Mouse (Mus musculus) spleen, embryonic (tissue): ENCODE results near the gene Tceanc2.
"Not testable (repeated sequence)": the region's sequence is repeated elsewhere in the genome, so short reads cannot be mapped to it uniquely, and the experiment has no call there.

Experiments
- CTCF ChIA-PET: fragments of 350-600 bp; sonication (Branson Sonifier 250); formaldehyde crosslinking; loops from one replicate; lab custom pipeline; 2022; lab: Charles Lee

The Tceanc2 gene

DNA sequence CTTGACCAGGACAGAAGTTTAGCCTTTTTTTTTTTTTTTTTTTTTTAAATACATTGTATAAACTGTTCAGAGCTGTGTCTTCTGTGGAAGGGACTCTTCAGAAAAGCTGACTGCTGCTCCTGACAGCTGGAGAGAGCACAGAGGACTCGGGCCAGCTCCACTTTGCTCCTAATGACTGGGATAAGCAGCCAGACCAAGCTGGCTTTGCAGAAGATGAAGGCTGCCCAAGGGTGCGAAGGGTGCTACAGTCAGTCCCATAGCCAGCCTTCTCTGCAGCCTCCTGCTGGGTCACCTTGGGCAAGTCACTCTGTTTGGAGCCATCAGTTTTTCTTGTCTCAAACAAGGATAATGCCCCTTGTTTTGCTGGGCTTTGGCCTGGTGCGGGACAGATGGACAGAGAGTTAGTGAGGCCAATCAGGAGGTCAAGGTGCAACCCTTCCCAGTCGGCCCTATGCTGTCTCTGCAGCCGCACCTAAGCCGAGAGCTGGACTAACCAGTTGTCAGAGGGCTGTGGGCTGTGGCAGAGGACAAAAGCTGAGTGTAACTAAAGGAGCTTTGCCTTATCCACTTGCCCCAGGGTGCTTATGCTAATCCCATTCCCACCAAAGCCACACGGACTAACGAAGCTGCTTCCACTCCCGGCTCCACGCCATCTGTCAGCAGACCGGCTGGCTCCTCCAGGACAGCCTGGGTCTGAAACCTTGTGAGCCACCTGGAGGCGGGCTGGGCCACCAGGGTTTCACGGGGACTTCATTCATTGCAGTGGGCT, 50.8 kb downstream of the Tceanc2 start:
- CTCF ChIA-PET = no interaction called here

DNA sequence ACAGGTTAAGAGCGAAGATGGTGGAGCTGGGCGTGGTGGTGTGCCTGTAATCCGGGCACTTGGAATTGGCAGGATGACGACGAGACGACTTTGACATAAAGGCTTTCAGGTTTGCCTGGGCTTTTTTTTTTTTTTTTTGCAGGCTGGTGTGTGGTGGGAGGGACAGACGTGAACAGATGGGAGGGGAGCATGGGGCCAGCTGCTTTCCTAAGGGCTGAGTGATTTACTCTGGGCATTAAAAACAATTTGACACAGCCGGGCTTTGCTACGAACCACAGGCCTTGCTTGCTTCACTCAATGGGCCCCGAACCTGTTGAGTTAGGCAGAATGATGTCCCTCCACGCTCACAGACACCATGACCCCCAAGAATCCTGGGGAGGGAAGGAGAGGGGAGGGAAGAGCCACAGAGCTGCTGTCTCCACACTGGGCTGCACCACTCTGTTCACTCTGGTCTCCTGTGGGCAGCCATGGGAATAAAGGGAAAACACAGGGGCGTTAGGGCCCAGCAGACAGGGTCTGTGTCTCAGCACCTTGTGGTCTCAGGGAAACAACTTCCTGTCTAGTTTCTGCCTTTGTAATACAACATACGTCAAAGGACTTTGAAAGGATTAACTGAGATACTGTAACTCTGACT, 51.9 kb downstream of the Tceanc2 start:
- CTCF ChIA-PET = no interaction called here

DNA sequence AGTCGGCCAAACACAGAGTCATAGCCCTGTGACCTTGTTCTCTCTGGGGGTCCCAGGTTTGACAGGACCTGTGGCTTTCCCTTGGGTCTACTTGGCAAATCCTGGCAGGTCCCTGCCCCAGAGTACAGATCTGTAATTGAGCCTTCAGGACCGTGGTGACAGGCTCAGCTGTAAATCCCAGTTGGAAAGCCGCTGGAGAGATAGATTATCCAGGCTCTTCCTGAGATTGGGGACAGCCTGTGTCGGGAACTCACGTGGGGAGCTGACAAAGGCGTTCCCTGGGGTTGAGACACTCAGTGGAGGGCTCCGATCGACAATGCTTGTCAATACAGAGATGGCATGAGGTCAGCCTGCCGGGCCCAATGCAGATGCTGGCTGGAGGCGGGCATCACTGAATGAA, 52.5 kb downstream of the Tceanc2 start:
- CTCF ChIA-PET = no interaction called here

DNA sequence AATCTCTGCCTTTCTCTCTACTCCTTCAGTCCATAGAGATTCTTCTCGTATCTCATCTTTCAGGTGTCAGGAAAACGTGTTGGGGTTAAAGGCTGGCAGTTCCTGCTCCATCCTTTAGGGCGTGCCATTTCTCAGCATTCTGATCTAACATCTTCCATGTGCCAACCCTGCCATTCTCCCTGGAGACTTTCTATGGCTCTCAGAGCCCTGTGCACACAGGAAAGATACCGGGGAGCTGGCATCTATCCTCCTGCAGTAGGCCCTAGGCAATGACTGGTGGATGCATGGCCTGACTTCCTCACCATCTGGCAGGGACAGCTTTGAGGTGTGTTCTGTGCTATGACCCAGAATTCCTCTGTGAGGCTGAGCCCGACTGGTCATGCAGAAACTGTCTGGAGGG, 53.8 kb downstream of the Tceanc2 start:
- CTCF ChIA-PET = no interaction called here

DNA sequence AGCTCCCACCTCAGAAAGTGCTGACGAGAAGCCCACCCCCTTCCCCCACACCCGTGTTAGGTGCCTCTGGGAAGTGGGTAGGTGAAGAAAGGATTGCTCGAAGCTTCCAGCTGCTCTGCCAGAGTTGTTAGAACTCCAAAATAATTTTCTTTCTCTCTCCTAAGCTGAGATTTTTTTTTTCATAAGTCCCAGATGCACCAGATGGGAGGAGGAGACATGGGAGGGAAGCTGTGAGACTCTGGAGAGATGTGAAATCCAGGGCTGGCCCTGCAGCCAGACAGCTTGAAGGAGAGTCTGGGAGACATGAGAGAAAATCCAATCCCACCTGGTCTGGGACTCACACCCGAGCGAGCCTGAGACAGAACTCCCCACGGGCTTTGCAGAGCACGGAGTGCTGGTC, 54.5 kb downstream of the Tceanc2 start:
- CTCF ChIA-PET = no interaction called here

DNA sequence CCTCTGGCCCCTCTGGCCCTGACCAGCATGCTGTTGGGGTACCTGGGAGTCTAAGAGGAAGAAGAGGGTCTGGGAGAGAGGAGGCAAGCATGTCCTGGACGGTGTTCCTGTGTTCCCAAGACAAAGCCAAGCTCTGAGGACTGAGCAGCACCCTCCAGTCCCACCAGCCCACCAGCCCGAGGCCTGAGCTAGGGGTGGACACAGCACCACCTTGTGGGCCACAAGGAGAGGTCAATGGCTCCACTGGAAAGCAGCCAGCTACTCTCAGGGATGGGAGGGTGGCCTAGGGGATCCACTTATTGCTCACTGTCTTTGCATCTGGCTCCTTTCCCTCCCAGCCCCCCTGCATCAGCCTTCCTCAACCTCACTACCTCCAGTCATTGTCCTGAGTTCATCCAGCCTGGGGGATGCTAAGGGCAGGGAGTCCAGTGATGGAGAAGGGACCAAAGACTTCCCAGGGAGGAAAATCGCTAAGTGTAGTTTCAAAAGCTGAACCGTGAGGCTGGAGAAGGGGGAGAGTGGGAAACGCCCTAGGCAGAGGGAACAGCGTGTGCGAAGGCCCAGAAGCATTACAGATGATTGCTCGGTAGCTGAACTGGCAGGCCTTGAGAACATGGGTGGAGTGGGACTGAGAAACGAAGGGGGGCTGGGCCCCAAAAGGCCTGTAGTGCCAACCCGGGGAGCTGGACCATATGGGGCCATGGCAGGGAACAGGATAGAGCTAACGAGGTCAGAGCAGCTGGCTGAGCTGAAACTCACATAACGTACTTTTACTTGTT, 57.6 kb downstream of the Tceanc2 start:
- CTCF ChIA-PET = no interaction called here

DNA sequence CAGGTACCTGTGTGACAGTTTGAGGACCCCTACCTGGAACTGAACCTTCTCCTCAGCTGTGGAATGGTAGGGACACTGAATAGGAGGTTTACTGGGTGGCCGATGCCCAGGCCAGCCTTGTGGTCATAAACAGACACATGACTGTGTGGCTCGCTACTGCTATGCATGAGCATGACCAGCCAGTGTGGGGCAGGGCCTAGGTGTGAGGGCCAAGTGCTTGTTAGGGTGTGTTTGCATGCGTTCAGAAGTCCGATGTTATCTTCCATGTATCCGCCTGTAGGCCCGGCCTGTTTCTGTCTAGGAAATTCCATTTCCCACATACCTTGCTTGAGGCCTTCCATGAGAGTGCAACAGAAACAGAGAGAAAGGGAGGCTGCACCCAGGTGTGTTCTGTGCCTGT, 58.2 kb downstream of the Tceanc2 start:
- CTCF ChIA-PET = no interaction called here

DNA sequence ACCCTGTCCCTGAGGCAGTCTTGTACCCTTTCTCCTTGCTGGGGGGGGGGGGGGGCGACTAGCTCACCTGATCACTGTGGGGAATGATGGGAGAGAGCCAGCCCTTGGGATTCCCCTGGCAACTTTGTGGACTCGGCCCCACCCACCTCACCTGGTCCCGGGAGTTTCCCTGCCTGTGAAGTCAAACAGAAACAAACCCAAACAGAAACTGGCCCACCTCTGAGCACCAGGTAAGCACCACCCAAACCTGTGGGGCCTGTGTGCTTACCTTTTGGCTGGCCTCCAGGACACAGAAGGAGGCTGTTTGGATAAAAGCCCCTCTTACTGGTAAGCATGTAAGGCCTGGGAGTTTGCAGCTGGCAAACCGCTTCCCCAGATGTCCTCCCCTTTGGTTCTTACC, 59.9 kb downstream of the Tceanc2 start:
- CTCF ChIA-PET = no interaction called here

DNA sequence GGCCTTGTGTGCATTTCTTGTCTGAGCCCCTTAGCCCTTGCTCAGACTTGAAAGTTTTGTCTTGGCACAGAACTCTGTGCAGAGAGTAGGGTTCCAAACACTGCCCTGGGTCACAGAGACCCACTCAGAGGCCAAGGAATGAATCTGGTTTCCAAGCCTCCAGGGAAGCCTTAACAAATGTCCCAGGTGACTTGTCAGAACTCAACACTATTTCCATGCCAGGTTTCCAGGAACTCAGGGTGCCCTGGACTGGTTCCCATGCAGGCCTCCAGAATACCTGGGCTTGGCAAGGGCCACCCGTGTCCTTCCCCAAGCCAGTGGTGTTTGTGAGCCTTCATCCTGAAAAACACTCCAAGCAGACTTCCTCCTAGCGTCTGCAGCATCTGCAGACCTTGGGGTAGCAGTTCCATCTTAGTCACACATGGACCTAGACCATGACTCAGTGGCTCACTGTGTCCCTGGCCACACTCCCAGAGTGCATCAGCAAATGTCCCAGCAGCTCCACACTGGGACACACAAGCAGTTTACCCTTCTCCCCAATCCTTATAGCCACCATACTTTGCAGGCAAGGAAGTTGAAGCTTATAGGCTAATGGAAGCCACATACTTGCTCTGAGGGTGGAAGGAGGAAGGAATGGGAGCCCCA, 61.1 kb downstream of the Tceanc2 start:
- CTCF ChIA-PET = no interaction called here

DNA sequence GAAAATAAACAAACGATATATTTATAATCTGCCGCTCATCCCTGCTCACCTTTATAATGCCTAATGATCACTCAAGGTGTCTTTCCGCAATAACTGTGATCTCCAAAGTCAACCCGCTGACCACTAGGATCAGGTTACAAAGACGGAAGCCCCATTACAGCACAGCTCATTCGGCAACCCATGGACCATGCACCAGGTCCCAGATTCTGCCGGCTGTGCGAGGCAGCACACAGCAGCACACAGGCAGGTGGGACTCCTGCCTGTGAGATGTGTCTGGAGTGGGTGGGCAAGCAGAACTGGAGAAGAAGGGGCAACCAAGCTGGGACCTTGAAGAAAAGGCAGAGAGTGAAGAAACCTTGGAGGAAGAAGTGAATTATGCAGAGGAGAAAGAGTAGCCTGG, 64.6 kb downstream of the Tceanc2 start:
- CTCF ChIA-PET = no interaction called here

DNA sequence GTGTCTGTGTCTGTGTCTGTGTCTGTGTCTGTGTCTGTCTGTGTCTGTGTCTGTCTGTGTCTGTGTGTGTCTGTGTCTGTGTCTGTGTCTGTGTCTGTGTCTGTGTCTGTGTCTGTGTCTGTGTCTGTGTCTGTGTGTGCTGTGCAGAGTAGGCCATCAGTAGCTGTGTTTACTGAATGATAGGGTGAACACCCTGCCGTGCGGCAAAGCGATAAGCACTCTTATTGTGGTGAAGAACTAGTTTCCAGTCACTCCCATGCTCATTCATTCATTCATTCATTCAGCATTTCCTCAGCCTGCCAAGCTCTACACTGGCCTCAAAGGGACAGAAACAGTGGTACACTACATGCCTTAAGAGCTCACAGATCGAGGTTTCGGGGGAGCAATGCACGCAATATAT, 69.7 kb downstream of the Tceanc2 start:
- CTCF ChIA-PET = not testable (repeated sequence)

DNA sequence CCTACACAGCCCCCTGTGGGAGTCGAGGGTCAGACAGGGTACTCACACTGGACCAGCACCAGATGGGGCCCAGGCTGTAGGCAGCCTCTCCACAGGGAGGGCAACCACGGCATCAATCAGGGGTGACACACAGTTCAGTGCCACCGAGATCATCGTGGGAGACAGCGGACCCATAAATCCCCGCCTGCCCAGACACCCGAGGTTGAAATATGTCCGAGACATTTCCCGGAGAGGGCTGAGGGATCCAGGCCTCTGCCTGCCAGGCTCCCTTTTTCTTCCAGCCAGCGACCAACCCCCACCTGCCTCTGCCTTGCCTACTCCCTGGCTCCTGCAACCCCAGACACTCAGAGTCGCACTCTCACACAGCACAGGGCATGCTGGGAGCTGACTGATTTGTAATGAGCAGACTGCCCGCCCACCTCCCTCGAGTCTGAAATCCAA, 70.6 kb downstream of the Tceanc2 start:
- CTCF ChIA-PET = no interaction called here

DNA sequence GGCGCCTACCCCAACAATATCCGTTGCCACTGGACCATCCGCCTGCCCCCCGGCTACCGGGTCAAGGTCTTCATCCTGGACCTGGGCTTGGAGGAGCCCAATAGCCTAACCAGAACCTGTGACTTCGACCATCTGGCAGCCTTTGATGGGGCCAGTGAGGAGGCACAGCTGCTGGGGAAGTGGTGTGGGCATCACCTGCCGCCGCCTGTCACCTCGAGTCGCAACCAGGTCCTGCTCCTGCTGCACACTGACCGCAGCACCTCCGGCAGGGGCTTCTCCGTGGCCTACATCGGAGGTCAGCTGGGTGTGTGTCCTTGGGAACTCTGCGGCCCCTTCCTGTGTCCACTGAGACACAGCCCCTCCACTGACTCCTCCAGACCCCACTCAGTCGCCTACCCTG, 72.1 kb downstream of the Tceanc2 start:
- CTCF ChIA-PET = no interaction called here

DNA sequence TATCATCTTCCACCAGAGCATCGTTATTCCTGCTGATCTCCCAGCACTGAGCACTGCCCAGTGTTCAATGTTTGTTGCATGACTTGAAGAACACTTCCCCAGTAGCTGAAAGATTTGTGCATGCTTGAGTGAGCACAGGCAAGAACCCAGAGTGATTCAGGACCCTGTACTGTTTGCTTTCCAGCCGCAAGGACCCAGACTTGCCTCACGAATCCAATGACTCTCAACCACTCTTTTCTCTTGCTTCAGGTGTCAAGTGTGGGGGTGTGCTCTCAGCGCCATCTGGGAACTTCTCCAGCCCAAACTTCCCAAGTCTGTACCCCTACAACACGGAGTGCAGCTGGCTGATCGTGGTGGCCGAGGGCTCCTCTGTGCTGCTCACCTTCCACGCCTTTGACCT, 76.7 kb downstream of the Tceanc2 start:
- CTCF ChIA-PET = no interaction called here

DNA sequence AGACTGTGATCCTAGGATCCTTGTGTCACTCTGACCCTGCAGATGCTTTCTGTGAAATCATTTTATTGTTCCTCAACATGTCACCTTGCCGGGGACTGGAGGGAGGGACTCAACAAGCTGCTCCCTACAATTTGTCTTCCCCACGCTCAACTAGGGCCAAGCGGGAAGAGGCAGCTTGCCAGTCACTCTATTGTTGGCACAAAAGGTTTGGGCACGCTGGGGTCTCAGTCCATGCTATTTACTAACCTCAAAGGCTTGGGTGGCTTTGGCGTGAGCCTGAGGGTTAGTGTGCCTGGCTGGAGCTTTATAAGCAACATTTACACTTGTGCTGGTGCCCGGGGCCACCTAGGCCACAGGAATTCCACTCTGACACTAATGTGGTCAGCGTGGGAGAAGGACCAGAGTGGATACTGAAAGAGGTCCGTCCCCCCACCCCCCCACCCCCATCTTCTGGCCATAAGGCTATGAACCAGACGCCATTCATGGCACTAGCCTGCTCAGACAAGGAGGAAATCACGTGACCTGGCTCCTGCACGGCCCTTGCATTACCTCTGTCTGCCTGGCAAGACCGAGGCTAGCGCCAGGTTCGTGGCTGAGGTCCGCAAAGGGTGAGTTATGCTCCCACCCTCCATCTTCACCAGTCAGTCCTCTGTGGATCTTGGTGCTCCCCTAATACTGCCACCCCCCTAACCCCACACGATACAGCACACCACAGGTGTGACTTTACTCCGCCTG, 80.0 kb downstream of the Tceanc2 start:
- CTCF ChIA-PET = no interaction called here

DNA sequence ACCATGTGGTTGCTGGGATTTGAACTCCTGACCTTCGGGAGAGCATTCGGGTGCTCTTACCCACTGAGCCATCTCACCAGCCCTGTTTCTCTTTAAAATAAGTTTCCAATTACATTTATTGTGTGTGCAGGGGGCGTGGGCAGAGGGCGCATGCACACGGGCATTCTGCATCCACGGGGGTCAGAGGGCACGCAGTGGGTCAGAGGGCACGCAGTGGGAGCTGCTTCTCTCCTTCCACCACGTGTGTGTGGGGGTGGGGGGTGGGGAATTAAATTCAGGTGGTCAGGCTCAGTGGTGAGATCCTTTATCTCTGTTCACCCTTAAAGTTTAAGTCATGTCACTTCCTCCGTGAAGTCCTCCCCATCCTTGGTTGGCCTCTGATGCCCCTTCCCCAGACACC, 80.5 kb downstream of the Tceanc2 start:
- CTCF ChIA-PET = no interaction called here

DNA sequence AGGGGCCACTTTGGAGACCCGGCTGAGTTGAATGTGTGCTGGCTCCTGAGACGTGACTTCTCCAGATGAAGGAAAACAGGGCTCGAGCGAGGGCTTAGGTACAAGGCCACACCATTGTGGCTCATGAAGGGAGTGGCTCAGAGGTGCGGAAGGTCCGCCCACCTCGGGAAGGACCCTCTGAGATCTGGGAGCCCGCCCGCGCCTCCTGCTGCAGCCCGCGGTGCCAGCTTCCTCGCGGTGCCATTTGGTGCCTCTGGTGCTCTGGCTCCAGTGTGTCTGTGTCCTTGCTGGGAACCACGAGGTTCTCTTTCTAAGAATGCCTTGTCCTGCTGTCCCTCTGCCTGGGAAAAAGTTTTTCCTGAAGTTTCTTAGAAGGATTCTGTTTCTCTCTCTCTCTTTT, 81.0 kb downstream of the Tceanc2 start:
- CTCF ChIA-PET = no interaction called here

DNA sequence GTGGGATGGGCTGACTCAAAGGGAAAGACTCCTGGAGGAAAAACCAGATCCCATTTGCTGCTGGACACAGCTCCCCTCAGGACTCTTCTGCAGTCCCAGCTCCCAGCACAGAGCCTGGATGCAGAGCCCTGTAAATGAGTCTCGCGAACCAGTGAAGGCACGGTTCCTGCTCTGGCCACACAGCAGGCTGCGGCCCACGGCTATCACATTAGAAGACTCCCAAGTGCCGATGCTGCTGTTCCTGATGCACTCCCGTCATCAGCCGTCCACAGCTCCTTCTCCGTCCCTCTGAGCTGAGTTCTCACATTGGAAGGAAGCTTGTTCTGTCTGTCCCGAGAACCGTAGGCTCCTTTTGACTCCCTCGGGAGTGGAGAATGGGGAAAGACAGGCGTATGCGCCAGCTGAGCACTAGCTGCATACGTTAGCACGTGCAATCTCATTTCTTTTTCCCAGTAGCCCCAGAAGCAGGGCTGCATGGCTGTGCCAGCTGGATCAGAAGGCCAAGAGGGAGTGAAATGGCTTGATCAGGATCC, 82.0 kb downstream of the Tceanc2 start, which contains the start of gene Cdcp2:
Gene Cdcp2 (plus strand): TSS at position 51 of the 533 bp plus-strand sequence.
- CTCF ChIA-PET = no interaction called here

DNA sequence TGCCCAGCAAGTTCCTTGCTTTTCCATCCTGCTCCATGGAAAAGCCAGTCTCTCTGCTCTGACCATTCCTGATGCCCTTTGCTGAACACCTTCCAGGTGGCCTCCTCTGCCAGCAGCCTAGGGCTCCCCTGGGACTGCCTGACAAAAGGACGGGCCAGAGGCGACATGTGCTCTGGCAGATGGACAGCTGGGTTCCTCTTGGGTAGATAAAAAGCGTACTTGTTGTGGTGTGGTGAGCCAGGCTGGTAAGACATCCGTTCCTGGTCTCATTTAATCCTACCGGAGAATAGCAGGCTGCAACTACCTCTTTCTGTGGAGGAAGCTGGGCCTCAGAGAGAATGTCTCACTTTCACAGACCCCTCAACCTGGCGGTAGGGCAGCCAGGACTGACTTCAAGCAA, 82.9 kb downstream of the Tceanc2 start:
- CTCF ChIA-PET = no interaction called here

DNA sequence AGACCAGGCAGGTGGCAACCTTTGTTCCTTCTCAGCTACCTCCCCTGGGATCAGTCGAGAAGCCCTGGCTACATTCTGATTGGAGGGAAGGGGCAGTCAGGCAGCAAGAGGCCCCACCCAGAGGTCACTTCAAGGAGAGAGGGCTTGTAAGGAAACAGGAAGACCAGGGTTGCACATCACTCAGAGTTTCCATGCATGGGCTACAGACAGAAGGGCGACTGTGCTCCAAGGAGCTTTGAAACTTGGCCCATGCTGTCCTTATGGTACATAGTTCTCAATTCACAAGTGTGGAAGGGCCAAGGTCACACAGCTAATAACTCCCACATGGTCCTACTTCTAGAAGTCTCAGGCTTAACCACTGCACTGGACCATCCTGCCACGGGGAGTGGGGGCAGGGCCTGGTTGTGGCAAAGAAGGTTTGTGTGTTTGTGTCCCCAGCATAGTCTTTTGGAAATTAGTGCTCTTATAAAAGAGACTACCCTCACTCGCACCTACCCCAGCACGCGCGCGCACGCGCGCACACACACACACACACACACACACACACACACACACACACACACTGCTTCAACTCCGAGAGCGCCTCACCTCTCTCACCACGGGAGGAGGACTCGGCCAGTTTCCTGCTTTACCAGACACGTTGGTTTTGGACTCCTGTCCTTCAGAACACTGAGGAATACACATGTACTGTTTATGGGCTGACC, 84.3 kb downstream of the Tceanc2 start:
- CTCF ChIA-PET = interaction anchor here (0.6 kb wide), 1 partner anchor 478 kb away, joined by 4 read pairs; no protein-coding TSS in a partner anchor

DNA sequence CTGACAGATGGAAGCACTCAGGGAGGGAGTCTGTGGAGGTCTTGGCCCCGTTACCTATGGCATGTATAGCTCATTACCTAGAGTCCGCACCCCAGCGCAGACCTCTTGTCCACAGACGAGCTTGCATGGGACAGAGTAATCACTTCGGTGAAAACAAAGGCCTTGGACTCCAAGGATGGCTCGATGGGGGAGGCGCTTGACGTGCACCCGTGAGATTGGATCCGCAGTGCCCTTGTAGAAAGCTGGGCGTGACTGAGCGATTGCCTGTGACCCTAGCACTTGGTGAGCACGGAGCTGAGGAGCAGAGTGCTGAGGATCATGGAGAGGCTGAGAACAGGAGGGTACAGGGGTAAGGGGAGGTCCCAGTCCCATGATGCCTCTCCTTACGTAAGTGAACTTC, 87.2 kb downstream of the Tceanc2 start:
- CTCF ChIA-PET = no interaction called here
